Mouse (Mus musculus) heart, adult 10 weeks (tissue): ENCODE results near the gene Pex11b. TPM values are rescaled to one million over a fixed set of nuclear protein-coding genes. Genes with fewer than 3 reads are reported as not detected.

ENCODE experiments used
- polyA plus RNA-seq: library from polyadenylated mRNA; stranded (reverse); fragments of 350-450 nt; fragmentation: Illumina TruSeq; extraction: RNeasy Lipid Tissue Mini Kit (QIAGEN cat#74804); gene quantifications from one replicate; pipeline ENCODE4 v1.2.3, GENCODE M21; 2014; ENCODE audit warnings: low read depth, low replicate concordance

Gene Pex11b
- 39.6 TPM for polyA plus RNA-seq

GRCm38 (mm10) chr3:96634928-96635879 is at the start of gene Pex11b, which contains the start of gene Gm42957:
Gene Pex11b (plus strand): TSS chr3:96635376.
Gene Gm42957 (plus strand): TSS chr3:96635474.

GRCm38 (mm10) chr3:96593790-96594560 is 41.2 kb upstream of the Pex11b start, which contains the start of gene Polr3gl:
Gene Polr3gl (minus strand): TSS chr3:96594181.

GRCm38 (mm10) chr3:96596228-96596707 is 38.9 kb upstream of the Pex11b start, which contains the start of gene Ankrd34a:
Gene Ankrd34a (plus strand): TSS chr3:96596636.

DNA sequence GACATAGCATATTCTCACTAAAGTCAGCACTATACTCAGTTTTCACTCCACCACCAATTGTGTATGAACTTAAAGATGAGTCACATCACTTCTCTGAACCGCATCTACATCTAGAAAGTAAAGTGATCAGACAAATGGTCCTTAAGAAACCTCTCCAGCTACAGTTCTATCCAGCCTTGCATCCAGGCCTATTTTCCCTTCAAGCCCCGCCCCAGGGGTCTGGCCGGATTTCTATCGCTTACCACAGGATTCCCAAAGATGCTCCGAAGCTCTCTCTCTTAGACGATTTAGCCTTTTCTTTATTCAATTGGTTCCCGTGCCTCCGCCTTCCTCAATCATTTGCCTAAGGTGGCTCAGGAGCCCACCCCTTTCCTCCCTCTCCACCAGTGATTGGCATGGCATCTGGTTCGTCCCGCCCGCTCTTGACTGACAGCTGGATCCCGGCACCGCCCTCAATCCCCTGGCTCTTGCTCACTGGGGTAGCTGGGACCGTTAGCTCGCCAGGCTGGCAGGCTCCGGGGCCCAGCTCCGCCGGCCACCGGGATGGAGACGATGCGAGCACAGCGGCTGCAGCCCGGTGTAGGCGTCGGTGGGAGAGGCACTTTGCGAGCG is 34.4 kb upstream of the Pex11b start, which contains the start of gene Lix1l:
Lix1l (plus strand) TSS at position 511 of the 612 bp plus-strand sequence.

GRCm38 (mm10) chr3:96629729-96630600 is 5.2 kb upstream of the Pex11b start, which contains the start of gene Rbm8a:
Gene Rbm8a (plus strand): TSS chr3:96629933.

GRCm38 (mm10) chr3:96645018-96645649 is 10.0 kb downstream of the Pex11b start, which contains the start of gene Itga10:
Gene Itga10 (plus strand): TSS chr3:96645584.

GRCm38 (mm10) chr3:96669727-96670468 is 34.7 kb downstream of the Pex11b start, which contains the start of gene Ankrd35:
Gene Ankrd35 (plus strand): TSS chr3:96670131.

Other genes with a start within 250 kb of the Pex11b start
- not detected for gene BC107364, start 183.1 kb upstream of the Pex11b start, polyA plus RNA-seq
- gene Hfe2, start 110.2 kb upstream of the Pex11b start, polyA plus RNA-seq = 209 TPM
- 516 TPM for gene Txnip, start 77.4 kb upstream of the Pex11b start, polyA plus RNA-seq
- 2.6 TPM for gene Gm16253, start 58.4 kb upstream of the Pex11b start, polyA plus RNA-seq
- 56.2 TPM for gene Polr3gl, start 41.2 kb upstream of the Pex11b start, polyA plus RNA-seq
- gene Ankrd34a, start 38.7 kb upstream of the Pex11b start, polyA plus RNA-seq = 1.2 TPM
- gene Lix1l, start 34.2 kb upstream of the Pex11b start, polyA plus RNA-seq = 31.8 TPM
- gene Rbm8a, start 5.4 kb upstream of the Pex11b start, polyA plus RNA-seq = 34.5 TPM
- not detected for gene Gm42957, start 98 bp downstream of the Pex11b start, polyA plus RNA-seq
- gene Itga10, start 10.2 kb downstream of the Pex11b start, polyA plus RNA-seq = 2.5 TPM
- 1.1 TPM for gene Ankrd35, start 34.8 kb downstream of the Pex11b start, polyA plus RNA-seq
- gene Pias3, start 61.0 kb downstream of the Pex11b start, polyA plus RNA-seq = 17.0 TPM
- gene Nudt17, start 73.2 kb downstream of the Pex11b start, polyA plus RNA-seq = 4.1 TPM
- gene Polr3c, start 92.3 kb downstream of the Pex11b start, polyA plus RNA-seq = 23.6 TPM
- gene Rnf115, start 92.3 kb downstream of the Pex11b start, polyA plus RNA-seq = 24.0 TPM
- gene Pdzk1, start 193.9 kb downstream of the Pex11b start, polyA plus RNA-seq = not detected
- gene Cd160, start 194.0 kb downstream of the Pex11b start, polyA plus RNA-seq = not detected